Mouse (Mus musculus) embryonic fibroblast, embryonic 13.5 days (primary cell): ENCODE results near the gene Ssbp2.

Source experiments
- CTCF ChIP-seq: IDR thresholded peaks from 2 replicates; pipeline ENCODE4 v1.5.1; 2011; ENCODE audit warnings: mild to moderate bottlenecking, control low read depth, low read length, moderate library complexity, borderline replicate concordance; ENCODE audit not compliant: insufficient read depth
- POLR2A ChIP-seq: IDR thresholded peaks from 2 replicates; pipeline ENCODE4 v1.6.1; 2011; ENCODE audit warnings: low read depth, mild to moderate bottlenecking, control low read depth, low read length, moderate library complexity

- TF ChIP-seq POLR2A, result no peak
- TF ChIP-seq CTCF, result no peak
Observed at GRCm38 (mm10) chr13:91433021-91433420, 27.1 kb upstream of the Ssbp2 start.
